Mouse (Mus musculus): Measurements from ENCODE around the gene Gm3488.
"Not testable (repeated sequence)": the region's sequence is repeated elsewhere in the genome, so short reads cannot be mapped to it uniquely, and the experiment has no call there.

Gm3488 gene

DNA sequence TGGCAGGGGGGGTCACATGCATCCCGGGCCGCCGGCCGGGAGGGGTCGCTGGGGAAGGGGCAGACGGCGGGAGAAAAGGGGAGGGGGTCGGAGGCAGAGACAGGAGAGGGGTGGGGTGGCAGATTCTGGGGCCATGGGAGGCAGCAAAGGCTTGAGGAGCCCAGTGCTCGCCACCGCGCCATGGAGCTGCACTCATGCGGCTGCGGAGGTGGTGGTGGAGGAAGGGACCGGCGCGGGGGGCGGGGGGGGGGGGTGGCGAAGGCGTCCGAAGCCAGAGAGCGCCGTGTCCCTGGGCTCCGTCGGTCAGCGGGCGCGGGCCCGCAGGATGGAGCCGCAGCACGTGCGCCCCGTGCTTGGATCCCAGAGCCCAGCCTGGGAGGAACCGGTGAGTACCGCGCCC lies at the start of gene Gm3488:
Gene Gm3488, plus strand, starts transcription at position 301 of the 400 bp plus-strand sequence.
- DNase-seq = not testable (repeated sequence)

DNA sequence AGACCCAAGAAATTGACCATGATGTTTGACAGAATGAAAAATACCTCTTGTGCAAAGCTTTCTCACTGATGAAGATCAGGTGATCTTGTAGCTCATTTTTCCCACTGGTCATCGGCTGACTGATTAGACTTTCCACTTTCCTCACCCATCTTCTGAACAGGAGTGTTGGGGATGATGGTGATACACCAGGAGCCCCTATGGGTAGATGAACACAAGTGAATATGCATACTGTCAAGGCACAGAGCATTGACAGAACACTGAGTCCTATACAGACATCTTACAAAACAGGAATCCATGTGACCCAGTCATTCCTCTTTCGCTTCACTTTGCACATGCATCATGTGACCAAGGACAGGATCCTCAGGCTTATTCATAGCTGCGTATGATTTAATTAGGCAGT lies 46.1 kb upstream of the Gm3488 start, which contains the start of gene Gm3194:
Gene Gm3194, minus strand, starts transcription at position 101 of the 400 bp plus-strand sequence.
- DNase-seq = not testable (repeated sequence)

- not testable (repeated sequence) for DNase-seq
Observed at GRCm38 (mm10) chr14:5460469-5460868, 41.0 kb upstream of the Gm3488 start.

- not testable (repeated sequence) for DNase-seq
Observed at GRCm38 (mm10) chr14:5477730-5478129, 23.7 kb upstream of the Gm3488 start, which contains the start of gene Gm8246. Gene Gm8246, minus strand, starts transcription at chr14:5477830.

DNA sequence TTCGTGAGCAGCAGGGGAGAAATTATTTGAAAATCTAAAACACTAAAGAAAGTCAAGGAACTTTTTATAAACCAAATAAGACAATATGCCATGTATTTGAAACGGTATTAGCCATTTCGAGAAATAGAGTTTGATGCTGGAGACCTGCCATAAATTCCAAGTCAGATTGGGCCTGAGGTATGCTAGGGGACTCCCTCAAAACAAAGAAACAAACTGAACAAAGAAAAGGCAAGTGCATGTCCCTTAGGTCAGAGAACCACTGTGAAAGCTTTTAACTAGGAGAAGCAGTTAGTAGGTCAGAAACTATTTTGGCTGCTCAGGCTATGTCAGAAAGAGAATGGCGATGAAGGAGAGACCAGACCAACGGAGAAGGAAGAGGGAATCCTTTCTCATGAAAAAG lies 17.6 kb upstream of the Gm3488 start, which contains the start of gene Gm3187:
Gene Gm3187, plus strand, starts transcription at position 301 of the 400 bp plus-strand sequence.
- not testable (repeated sequence) for DNase-seq

GRCm38 (mm10) chr14:5538196-5538595 lies 36.7 kb downstream of the Gm3488 start, which contains the start of gene Gm3532:
Gene Gm3532, plus strand, starts transcription at chr14:5538496.
- not testable (repeated sequence) for DNase-seq
